Mouse (Mus musculus) G1E (cell line): ENCODE measurements at regions not wholly inside any gene's neighbourhood (a gene's known extent, or its start where the extent isn't known, plus 50 kb on each side); places are given as distances from the start of the nearest gene placed in this dataset.

ENCODE experiments used
- ATAC-seq: 2 replicates; pipeline ENCODE4 v1.8.0; 2016; ENCODE audit warnings: mild to moderate bottlenecking; ENCODE audit not compliant: insufficient number of reproducible peaks, poor library complexity, low FRiP score, severe bottlenecking; ENCODE audit errors: extremely low read depth
- DNase-seq: peaks from one replicate; pipeline ENCODE4 v3.0.0; 2012; ENCODE audit warnings: low spot score
- H3K27me3 ChIP-seq: 2 replicates; pipeline ENCODE4 v1.6.1; 2012; ENCODE audit warnings: mild to moderate bottlenecking, low read length, inconsistent platforms; ENCODE audit not compliant: insufficient read depth
- H3K36me3 ChIP-seq: replicated peaks from 2 replicates; pipeline ENCODE3; 2012; ENCODE audit warnings: mild to moderate bottlenecking, inconsistent platforms
- H3K4me1 ChIP-seq: 2 replicates; pipeline ENCODE4 v1.6.1; 2012; ENCODE audit warnings: low read depth, low read length, inconsistent platforms, mixed read lengths; ENCODE audit not compliant: insufficient read depth
- H3K4me3 ChIP-seq: 2 replicates; pipeline ENCODE4 v1.5.1; 2012; ENCODE audit warnings: low read depth, mild to moderate bottlenecking, inconsistent platforms, low read length, moderate library complexity, mixed read lengths
- H3K9me3 ChIP-seq: replicated peaks from 2 replicates; pipeline ENCODE4 v1.6.1; 2012; ENCODE audit warnings: inconsistent platforms
- CTCF ChIP-seq: IDR thresholded peaks from 2 replicates; pipeline ENCODE4 v1.5.1; 2012; ENCODE audit warnings: low read depth, low read length, inconsistent platforms, mixed read lengths
- GATA1 ChIP-seq: IDR thresholded peaks from 2 replicates; pipeline ENCODE4 v1.6.1; 2012; ENCODE audit warnings: borderline replicate concordance, low read length, inconsistent platforms, mixed read lengths
- GATA2 ChIP-seq: IDR thresholded peaks from 2 replicates; pipeline ENCODE4 v1.6.1; 2012; ENCODE audit warnings: low read depth, low read length, inconsistent platforms, borderline replicate concordance
- POLR2AphosphoS5 ChIP-seq: IDR thresholded peaks from 2 replicates; pipeline ENCODE4 v1.6.1; 2012; ENCODE audit warnings: low read depth, low read length, inconsistent platforms; ENCODE audit not compliant: insufficient replicate concordance
- TAL1 ChIP-seq: conservative IDR thresholded peaks from 2 replicates; pipeline ENCODE4 v1.6.1; 2012; ENCODE audit warnings: low read depth, low read length, inconsistent platforms, mixed read lengths

DNA sequence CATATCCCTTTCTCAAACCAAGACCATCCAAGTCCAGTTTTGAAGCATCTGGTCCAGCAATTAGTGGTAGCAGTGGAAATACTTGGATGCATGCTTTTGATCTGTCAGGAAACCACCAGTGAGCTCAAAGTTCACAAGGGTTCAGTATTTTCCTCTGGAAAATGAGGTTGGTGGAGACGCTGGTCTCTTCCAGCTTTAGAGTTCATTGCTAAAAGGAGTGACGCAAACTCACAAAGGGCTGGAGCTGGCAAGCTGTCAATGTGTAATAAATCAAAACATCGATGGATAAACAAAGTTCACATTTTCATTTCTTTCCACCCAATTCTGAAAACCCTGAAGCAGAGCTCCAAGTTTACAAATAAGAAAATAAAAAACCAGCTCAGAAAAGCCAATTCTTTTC lies 293.0 kb upstream of the Klhl29 start:
- no peaks in the 10 kb centered on the region for H3K4me1 ChIP-seq
- ATAC-seq (no peak), DNase-seq (no peak)
- H3K36me3 ChIP-seq = no peaks in the 10 kb centered on the region
- H3K4me3 ChIP-seq = no peak overlapping the region
- no peak for TF ChIP-seq TAL1
- TF ChIP-seq GATA1 = no peak
- no peak for TF ChIP-seq POLR2AphosphoS5
- no peak for TF ChIP-seq CTCF
- no peak for TF ChIP-seq GATA2
- peaks cover 10% of the 10 kb centered on the region for H3K9me3 ChIP-seq
- H3K27me3 ChIP-seq = no peaks in the 10 kb centered on the region

DNA sequence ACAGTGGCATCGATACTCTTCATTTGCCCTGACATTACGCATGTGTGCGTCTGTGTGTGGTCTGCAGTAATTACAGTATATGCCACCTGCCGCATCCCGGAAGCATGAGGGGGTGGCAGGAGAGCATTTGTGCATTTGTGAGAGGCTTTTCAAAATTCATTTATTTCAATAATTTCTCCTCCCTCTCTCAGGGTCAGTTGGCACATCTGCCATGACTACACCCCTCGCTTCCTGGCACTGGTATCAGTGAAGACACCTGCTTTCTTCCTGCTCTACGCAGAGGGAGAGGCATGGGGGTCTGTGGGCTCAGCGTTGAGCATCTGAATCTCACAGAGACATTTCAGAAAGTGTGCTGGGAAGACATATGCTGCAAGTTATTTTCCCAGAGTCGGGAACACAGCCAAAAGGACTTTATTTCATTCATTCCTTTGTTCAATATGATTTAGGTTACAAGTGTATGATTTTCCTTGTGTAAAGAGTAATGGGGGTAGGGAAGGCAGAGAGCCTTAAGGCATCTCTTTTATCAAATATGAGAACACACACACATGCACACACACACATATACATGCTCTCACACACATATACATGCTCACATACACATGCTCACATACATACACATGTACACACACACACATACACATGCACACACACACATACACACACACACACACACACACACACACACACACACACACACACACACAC lies 262.2 kb upstream of the Klhl29 start:
- no peaks in the 10 kb centered on the region for H3K36me3 ChIP-seq
- DNase-seq (no peak), ATAC-seq (no peak)
- H3K4me3 ChIP-seq = no peak overlapping the region
- peaks cover 28% of the 10 kb centered on the region for H3K9me3 ChIP-seq
- no peaks in the 10 kb centered on the region for H3K27me3 ChIP-seq
- no peak for TF ChIP-seq CTCF
- no peak for TF ChIP-seq TAL1
- no peak for TF ChIP-seq GATA2
- TF ChIP-seq GATA1 = no peak
- no peak for TF ChIP-seq POLR2AphosphoS5
- H3K4me1 ChIP-seq = no peaks in the 10 kb centered on the region

DNA sequence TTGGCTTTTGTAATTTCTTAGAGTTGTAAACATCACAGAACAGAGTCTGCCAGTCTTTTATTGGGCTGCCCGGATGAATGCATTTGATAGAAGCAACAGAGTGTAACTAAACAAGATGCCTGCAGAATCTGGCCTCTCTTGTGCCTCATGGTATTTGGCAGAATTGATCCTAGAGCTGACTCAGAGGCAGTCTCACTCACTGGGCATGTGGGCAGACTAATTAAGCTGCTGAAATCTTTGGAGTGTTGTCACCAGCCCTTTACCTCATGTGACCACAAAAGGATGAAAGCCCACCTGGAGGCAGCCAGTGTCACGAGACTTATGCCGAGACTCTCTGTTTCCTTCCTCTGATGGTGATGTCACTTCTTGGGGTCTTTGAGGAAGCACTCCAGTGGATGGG lies 258.5 kb upstream of the Klhl29 start:
- no peak for TF ChIP-seq POLR2AphosphoS5
- TF ChIP-seq GATA1 = no peak
- TF ChIP-seq CTCF = no peak
- TF ChIP-seq TAL1 = no peak
- no peak for TF ChIP-seq GATA2
- DNase-seq (no peak), ATAC-seq (no peak)
- Histone ChIP-seq H3K9me3 (peaks cover 31% of the 10 kb centered on the region), H3K36me3 (no peaks in the 10 kb centered on the region), H3K4me3 (no peak overlapping the region), H3K4me1 (no peaks in the 10 kb centered on the region), H3K27me3 (no peaks in the 10 kb centered on the region)

DNA sequence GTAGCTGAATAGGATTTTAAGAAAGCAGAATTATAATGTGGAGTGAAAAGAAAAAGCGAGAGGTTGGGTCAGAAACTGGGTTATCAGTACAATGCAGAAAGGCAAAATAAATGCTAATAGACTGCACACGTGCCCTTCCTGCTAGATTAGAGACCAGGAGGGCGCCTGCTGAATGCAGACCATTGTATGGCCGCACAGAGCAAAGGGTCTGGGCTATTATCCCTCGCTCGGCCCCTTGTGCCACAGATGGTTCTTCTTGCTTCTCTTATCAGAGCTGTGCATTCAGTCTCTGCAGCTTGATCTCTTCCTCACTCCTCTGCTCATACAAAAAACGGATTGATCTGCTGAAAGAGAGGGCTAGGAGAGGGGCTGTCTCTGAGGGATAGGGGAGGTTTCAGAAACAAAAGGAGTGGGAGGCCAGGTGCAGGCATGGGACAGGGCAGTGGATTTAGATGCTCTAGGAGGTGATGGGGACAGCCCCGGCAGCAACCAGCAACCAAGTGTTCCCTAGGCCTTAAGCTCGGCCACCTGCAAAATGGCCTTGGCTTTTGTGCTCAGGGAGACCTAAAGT lies 225.7 kb upstream of the Klhl29 start:
- no peak overlapping the region for H3K4me3 ChIP-seq
- peaks cover 12% of the 10 kb centered on the region for H3K9me3 ChIP-seq
- DNase-seq (no peak), ATAC-seq (no peak)
- no peaks in the 10 kb centered on the region for H3K27me3 ChIP-seq
- no peaks in the 10 kb centered on the region for H3K4me1 ChIP-seq
- no peaks in the 10 kb centered on the region for H3K36me3 ChIP-seq
- TF ChIP-seq GATA2 = no peak
- TF ChIP-seq CTCF = no peak
- no peak for TF ChIP-seq TAL1
- no peak for TF ChIP-seq GATA1
- no peak for TF ChIP-seq POLR2AphosphoS5

DNA sequence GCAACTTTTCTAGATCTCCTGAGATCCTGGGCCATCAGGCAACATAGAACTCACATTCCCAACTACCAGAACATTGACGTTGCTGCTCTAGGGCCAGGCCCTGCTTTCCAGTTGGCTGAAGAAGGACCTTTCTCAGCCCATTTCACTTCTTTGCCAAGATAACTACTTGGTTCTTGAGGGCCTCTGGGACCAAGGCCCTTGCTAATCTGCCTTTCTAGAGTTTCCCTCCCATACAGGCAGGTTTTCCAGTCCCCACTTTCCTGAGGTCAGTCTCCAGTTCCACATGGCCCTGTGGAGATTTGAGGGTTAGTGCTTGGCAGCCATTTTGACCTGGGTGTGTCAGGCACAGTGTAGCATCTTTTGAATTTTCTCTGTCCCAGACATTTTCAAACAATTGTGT lies 223.9 kb upstream of the Klhl29 start:
- H3K4me3 ChIP-seq = no peak overlapping the region
- ATAC-seq (no peak), DNase-seq (no peak)
- H3K36me3 ChIP-seq = no peaks in the 10 kb centered on the region
- H3K9me3 ChIP-seq = peaks cover 9% of the 10 kb centered on the region
- H3K27me3 ChIP-seq = no peaks in the 10 kb centered on the region
- no peak for TF ChIP-seq POLR2AphosphoS5
- TF ChIP-seq TAL1 = no peak
- no peak for TF ChIP-seq GATA2
- no peak for TF ChIP-seq GATA1
- no peak for TF ChIP-seq CTCF
- H3K4me1 ChIP-seq = no peaks in the 10 kb centered on the region

DNA sequence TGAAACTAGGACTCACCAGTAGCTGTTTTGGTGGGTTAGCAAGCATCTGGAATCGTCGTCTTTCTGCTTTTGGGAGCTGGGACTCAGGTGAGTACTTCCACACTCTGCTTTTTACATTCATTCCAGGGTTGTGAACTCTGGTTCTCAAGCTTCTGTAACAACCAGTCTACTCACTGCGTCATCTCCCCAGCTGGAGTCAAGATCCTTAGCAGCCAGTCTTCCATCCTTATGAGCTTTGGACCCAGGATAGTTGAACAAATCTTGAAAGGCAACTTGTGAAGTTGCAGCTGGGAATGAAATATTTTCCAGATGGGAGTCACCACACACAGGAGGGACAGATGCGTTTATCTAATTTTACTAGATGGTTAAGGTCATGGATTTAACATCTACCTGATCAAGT lies 223.5 kb upstream of the Klhl29 start:
- no peak overlapping the region for H3K4me3 ChIP-seq
- no peaks in the 10 kb centered on the region for H3K27me3 ChIP-seq
- no peak for DNase-seq
- H3K9me3 ChIP-seq = peaks cover 9% of the 10 kb centered on the region
- H3K4me1 ChIP-seq = no peaks in the 10 kb centered on the region
- TF ChIP-seq POLR2AphosphoS5 (no peak), TAL1 (no peak), GATA2 (no peak), CTCF (no peak), GATA1 (no peak)
- no peaks in the 10 kb centered on the region for H3K36me3 ChIP-seq
- no peak for ATAC-seq
